Mouse (Mus musculus) forebrain, postnatal 0 days (tissue): ENCODE results near the gene Cotl1. TPM values are rescaled to one million over a fixed set of nuclear protein-coding genes. Genes with fewer than 3 reads are reported as not detected.
A peak's percentile ranks its signal among the peaks of the same experiment; 100 is the strongest.

ENCODE experiments used
- ATAC-seq: fragments of 200-750 bp; cut with Nextera tagmentation; 2 replicates; pipeline ENCODE4 v1.8.0; 2017; ENCODE audit warnings: mild to moderate bottlenecking, moderate library complexity
- DNase-seq: peaks from one replicate; pipeline ENCODE4 v3.0.0-alpha.2; 2015
- H3K27ac ChIP-seq: fragments of 300-500 bp; sonication (generic); 2 replicates; pipeline ENCODE4 v1.5.1; 2014; ENCODE audit warnings: low read depth, mild to moderate bottlenecking, antibody characterized with exemption, low read length, moderate library complexity, mixed read lengths
- H3K27me3 ChIP-seq: fragments of 300-500 bp; sonication (generic); 2 replicates; pipeline ENCODE4 v1.6.1; 2014; ENCODE audit warnings: mild to moderate bottlenecking, low read length, mixed read lengths; ENCODE audit not compliant: insufficient read depth
- H3K36me3 ChIP-seq: fragments of 300-500 bp; sonication (generic); 2 replicates; pipeline ENCODE4 v1.6.1; 2014; ENCODE audit warnings: mild to moderate bottlenecking, moderate library complexity; ENCODE audit not compliant: insufficient read depth
- H3K4me1 ChIP-seq: fragments of 300-500 bp; sonication (generic); 2 replicates; pipeline ENCODE4 v1.6.1; 2014; ENCODE audit warnings: antibody characterized with exemption; ENCODE audit not compliant: insufficient read depth
- H3K4me2 ChIP-seq: fragments of 300-500 bp; sonication (generic); 2 replicates; pipeline ENCODE4 v1.6.1; 2014; ENCODE audit warnings: low read depth, mild to moderate bottlenecking, moderate library complexity
- H3K4me3 ChIP-seq: fragments of 300-500 bp; sonication (generic); 2 replicates; pipeline ENCODE4 v1.5.1; 2014; ENCODE audit warnings: low read depth, low read length, mixed read lengths
- H3K9ac ChIP-seq: fragments of 300-500 bp; sonication (generic); 2 replicates; pipeline ENCODE4 v1.6.1; 2014; ENCODE audit warnings: mild to moderate bottlenecking
- H3K9me3 ChIP-seq: fragments of 300-500 bp; sonication (generic); 2 replicates; pipeline ENCODE4 v1.6.1; 2016; ENCODE audit warnings: low read length
- CTCF ChIP-seq: sonication (generic); IDR thresholded peaks from 2 replicates; pipeline ENCODE4 v1.5.1; 2016; ENCODE audit warnings: antibody characterized with exemption, control low read depth, low read depth
- WGBS: fragments of 180-500 bp; shearing (Covaris S2); extraction: QIAGEN DNeasy Blood & Tissue Kit; methylation state at CpG from one replicate; pipeline ENCODE4 v1.1.7; 2014; 5-methylcytosine and 5-hydroxymethylcytosine counted together
- polyA plus RNA-seq: library from polyadenylated mRNA; unstranded; fragments of >200 nt; fragmentation: Nextera tagmentation; extraction: Ambion mirVana; gene quantifications from 2 replicates; pipeline ENCODE4 v1.2.1, GENCODE M21; 2015
- total RNA-seq: library from RNA; depleted of rRNA; stranded (reverse); fragments of >200 nt; gene quantifications from 2 replicates; pipeline ENCODE4 v1.2.3, GENCODE M21; 2014

Cotl1 gene
- total and polyA plus RNA-seq, 2 experiments from 2014 or later = 134 to 224 TPM

- no peaks in the 10 kb centered on the region for H3K36me3 ChIP-seq
- ATAC-seq (no peak), DNase-seq (no peak)
- H3K4me1 ChIP-seq = no peaks in the 10 kb centered on the region; the same call in 1 of the 2 replicates
- H3K4me2 ChIP-seq = no peak overlapping the region
- 87% methylated on average over 7 of the region's 7 CpGs for WGBS
- no peak overlapping the region for H3K4me3 ChIP-seq
- H3K27ac ChIP-seq = no peak overlapping the region
- no peaks in the 10 kb centered on the region for H3K9me3 ChIP-seq
- no peak for TF ChIP-seq CTCF
- H3K9ac ChIP-seq = no peak overlapping the region
- no peaks in the 10 kb centered on the region for H3K27me3 ChIP-seq
These were observed 50.8 kb downstream of the Cotl1 start for GRCm38 (mm10) chr8:119789581-119789980.

GRCm38 (mm10) chr8:119788607-119789381 is 51.5 kb downstream of the Cotl1 start:
- TF ChIP-seq CTCF = no peak
- Histone ChIP-seq H3K4me2 (no peak overlapping the region), H3K36me3 (no peaks in the 10 kb centered on the region), H3K27me3 (no peaks in the 10 kb centered on the region), H3K27ac (no peak overlapping the region), H3K4me3 (no peak overlapping the region), H3K9me3 (no peaks in the 10 kb centered on the region), H3K9ac (no peak overlapping the region), H3K4me1 (no peaks in the 10 kb centered on the region; the same call in 1 of the 2 replicates)
- DNase-seq (no peak), ATAC-seq (no peak)
- 67% methylated on average over 9 of the region's 9 CpGs for WGBS

- WGBS = 65% methylated on average over 4 of the region's 4 CpGs
- H3K4me2 ChIP-seq = no peak overlapping the region
These were observed 53.0 kb downstream of the Cotl1 start for GRCm38 (mm10) chr8:119787341-119787740.

GRCm38 (mm10) chr8:119786871-119787270 is 53.5 kb downstream of the Cotl1 start:
- 66% methylated on average over 3 of the region's 3 CpGs for WGBS
- DNase-seq = no peak
- Histone ChIP-seq H3K36me3 (no peaks in the 10 kb centered on the region), H3K27me3 (no peaks in the 10 kb centered on the region), H3K4me1 (no peaks in the 10 kb centered on the region; the same call in 1 of the 2 replicates), H3K4me3 (no peak overlapping the region), H3K4me2 (no peak overlapping the region), H3K9me3 (no peaks in the 10 kb centered on the region), H3K9ac (no peak overlapping the region), H3K27ac (no peak overlapping the region)
- no peak for TF ChIP-seq CTCF
- ATAC-seq = no peak

More at GRCm38 (mm10) chr8:119787341-119787740, 53.0 kb downstream of the Cotl1 start:
- TF ChIP-seq CTCF = no peak
- Histone ChIP-seq H3K4me3 (no peak overlapping the region), H3K9me3 (no peaks in the 10 kb centered on the region), H3K27ac (no peak overlapping the region), H3K27me3 (no peaks in the 10 kb centered on the region), H3K4me1 (no peaks in the 10 kb centered on the region; the same call in 1 of the 2 replicates), H3K9ac (no peak overlapping the region), H3K36me3 (no peaks in the 10 kb centered on the region)
- DNase-seq = no peak
- no peak for ATAC-seq

GRCm38 (mm10) chr8:119785764-119786405 is 54.5 kb downstream of the Cotl1 start:
- H3K4me2 ChIP-seq = no peak overlapping the region
- 34% methylated on average over 18 of the region's 18 CpGs for WGBS
- no peak overlapping the region for H3K27ac ChIP-seq
- DNase-seq = no peak
- H3K27me3 ChIP-seq = no peaks in the 10 kb centered on the region
- H3K9ac ChIP-seq = no peak overlapping the region
- no peaks in the 10 kb centered on the region for H3K36me3 ChIP-seq
- H3K9me3 ChIP-seq = no peaks in the 10 kb centered on the region
- ATAC-seq = peak; percentile 68
- H3K4me3 ChIP-seq = no peak overlapping the region
- no peaks in the 10 kb centered on the region; the same call in 1 of the 2 replicates for H3K4me1 ChIP-seq
- TF ChIP-seq CTCF = no peak

GRCm38 (mm10) chr8:119784676-119785075 is 55.7 kb downstream of the Cotl1 start:
- TF ChIP-seq CTCF = no peak
- no peak overlapping the region for H3K9ac ChIP-seq
- DNase-seq = no peak
- ATAC-seq = no peak
- H3K4me1 ChIP-seq = no peaks in the 10 kb centered on the region; the same call in 1 of the 2 replicates
- no peak overlapping the region for H3K4me2 ChIP-seq
- H3K9me3 ChIP-seq = no peaks in the 10 kb centered on the region
- H3K36me3 ChIP-seq = no peaks in the 10 kb centered on the region
- H3K4me3 ChIP-seq = no peak overlapping the region
- no peak overlapping the region for H3K27ac ChIP-seq
- 55% methylated on average over 7 of the region's 7 CpGs for WGBS
- H3K27me3 ChIP-seq = no peaks in the 10 kb centered on the region

- ATAC-seq (no peak), DNase-seq (no peak)
- no peak overlapping the region for H3K4me3 ChIP-seq
- H3K9ac ChIP-seq = no peak overlapping the region
- no peak for TF ChIP-seq CTCF
- no peaks in the 10 kb centered on the region for H3K9me3 ChIP-seq
- no peaks in the 10 kb centered on the region for H3K36me3 ChIP-seq
- H3K27ac ChIP-seq = no peak overlapping the region
- H3K4me2 ChIP-seq = no peak overlapping the region
- no peaks in the 10 kb centered on the region; the same call in 1 of the 2 replicates for H3K4me1 ChIP-seq
- H3K27me3 ChIP-seq = no peaks in the 10 kb centered on the region
- 56% methylated on average over 9 of the region's 9 CpGs for WGBS
These were observed 56.2 kb downstream of the Cotl1 start for GRCm38 (mm10) chr8:119784141-119784574.
